Mouse (Mus musculus) megakaryocyte, embryonic 14.5 days (primary cell): Measurements from ENCODE around the gene Mstn.

ENCODE experiments used
- FLI1 ChIP-seq: IDR thresholded peaks from 2 replicates; pipeline ENCODE4 v1.6.1; 2012; ENCODE audit warnings: low read length, inconsistent platforms, mixed read lengths
- GATA1 ChIP-seq: IDR thresholded peaks from 3 replicates; pipeline ENCODE4 v1.6.1; 2012; ENCODE audit warnings: mixed read lengths, low read length, inconsistent platforms, borderline replicate concordance

- TF ChIP-seq GATA1 (no peak), FLI1 (no peak)
Measured at GRCm38 (mm10) chr1:53032550-53032949, 28.9 kb upstream of the Mstn start.
